Mouse (Mus musculus) thymus, adult 2 months (tissue): ENCODE data around the gene Tenm4.

Experiments used
- CTCF ChIP-seq: fragments of 200-500 bp; IDR thresholded peaks from 2 replicates; pipeline ENCODE4 v1.5.1; 2012; ENCODE audit warnings: mild to moderate bottlenecking, control low read depth, low read length, moderate library complexity, borderline replicate concordance; ENCODE audit not compliant: control insufficient read depth, poor library complexity, insufficient read depth; ENCODE audit errors: extremely low read depth
- POLR2A ChIP-seq: fragments of 200-500 bp; IDR thresholded peaks from 2 replicates; pipeline ENCODE4 v1.6.1; 2012; ENCODE audit warnings: mild to moderate bottlenecking, low read length, control low read depth, moderate library complexity; ENCODE audit not compliant: control insufficient read depth, poor library complexity, insufficient read depth; ENCODE audit errors: extremely low read depth

DNA sequence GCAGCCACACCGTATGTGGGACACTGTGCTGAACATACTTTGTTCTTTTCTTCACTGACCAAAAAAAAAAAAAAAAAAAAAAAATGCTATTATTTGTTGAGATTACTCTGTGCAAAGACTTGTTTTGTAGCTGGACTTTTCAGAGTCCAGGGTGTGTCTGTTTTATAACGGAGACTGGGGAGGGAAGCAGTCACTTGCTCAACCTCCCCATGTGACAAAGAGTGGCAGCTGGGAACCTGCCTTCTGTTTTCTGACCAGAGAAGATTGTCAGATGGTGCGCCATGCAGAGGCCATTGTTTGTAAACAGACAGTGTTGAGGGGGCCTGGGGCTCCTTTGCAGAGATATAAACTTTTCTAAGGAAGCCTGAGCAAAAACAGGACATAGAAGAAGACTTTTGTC lies 17.0 kb upstream of the Tenm4 start:
- no peak for TF ChIP-seq CTCF
- no peak for TF ChIP-seq POLR2A
